Mouse (Mus musculus) forebrain, embryonic 13.5 days (tissue): ENCODE data around the gene Nkiras2. TPM values are rescaled to one million over a fixed set of nuclear protein-coding genes. Genes with fewer than 3 reads are reported as not detected.
"Not testable (repeated sequence)": the region's sequence is repeated elsewhere in the genome, so short reads cannot be mapped to it uniquely, and the experiment has no call there.

Experiments
- ATAC-seq: fragments of 200-750 bp; cut with Nextera tagmentation; 2 replicates; pipeline ENCODE4 v1.8.0; 2017
- H3K27ac ChIP-seq: fragments of 300-500 bp; sonication (generic); 2 replicates; pipeline ENCODE4 v1.5.1; 2015; ENCODE audit warnings: inconsistent platforms, mild to moderate bottlenecking, moderate library complexity
- H3K27me3 ChIP-seq: fragments of 300-500 bp; sonication (generic); 2 replicates; pipeline ENCODE4 v1.6.1; 2015; ENCODE audit warnings: mild to moderate bottlenecking, inconsistent platforms
- H3K36me3 ChIP-seq: fragments of 300-500 bp; sonication (generic); 2 replicates; pipeline ENCODE4 v1.6.1; 2015; ENCODE audit warnings: mild to moderate bottlenecking, inconsistent platforms; ENCODE audit not compliant: poor library complexity, severe bottlenecking
- H3K4me1 ChIP-seq: fragments of 300-500 bp; sonication (generic); 2 replicates; pipeline ENCODE4 v1.6.1; 2015; ENCODE audit warnings: inconsistent platforms
- H3K4me2 ChIP-seq: fragments of 300-500 bp; sonication (generic); 2 replicates; pipeline ENCODE4 v1.6.1; 2015; ENCODE audit warnings: inconsistent platforms, mild to moderate bottlenecking, moderate library complexity
- H3K4me3 ChIP-seq: fragments of 300-500 bp; sonication (generic); 2 replicates; pipeline ENCODE4 v1.5.1; 2015; ENCODE audit warnings: mild to moderate bottlenecking, inconsistent platforms
- H3K9ac ChIP-seq: fragments of 300-500 bp; sonication (generic); 2 replicates; pipeline ENCODE4 v1.6.1; 2015; ENCODE audit warnings: mild to moderate bottlenecking, inconsistent platforms
- H3K9me3 ChIP-seq: fragments of 300-500 bp; sonication (generic); replicated peaks from 2 replicates; pipeline ENCODE4 v1.6.1; 2016; ENCODE audit warnings: inconsistent platforms
- WGBS: fragments of 180-500 bp; shearing (Covaris S2); methylation state at CpG from one replicate; pipeline ENCODE4 v1.1.7; 2015; 5-methylcytosine and 5-hydroxymethylcytosine counted together
- polyA plus RNA-seq: library from polyadenylated mRNA; unstranded; fragments of >200 nt; fragmentation: Nextera tagmentation; extraction: Ambion mirVana; gene quantifications from 2 replicates; pipeline ENCODE4 v1.2.1, GENCODE M21; 2015

Nkiras2 gene
- polyA plus RNA-seq, 1 experiment from 2014 or later: 94.7 TPM

- Histone ChIP-seq H3K9me3 (no peaks in the 10 kb centered on the region), H3K36me3 (peaks cover 37% of the 10 kb centered on the region), H3K4me3 (no peak overlapping the region), H3K9ac (no peak overlapping the region), H3K27me3 (no peaks in the 10 kb centered on the region), H3K4me2 (no peak overlapping the region), H3K4me1 (peaks cover 23% of the 10 kb centered on the region; the same call in 1 of the 2 replicates), H3K27ac (no peak overlapping the region)
- WGBS: 81% methylated on average over 8 of the region's 8 CpGs
- no peak for ATAC-seq
Observed at GRCm38 (mm10) chr11:100603813-100604212, 15.2 kb upstream of the Nkiras2 start.

- H3K9ac ChIP-seq: no peak overlapping the region
- H3K9me3 ChIP-seq: no peaks in the 10 kb centered on the region
- H3K4me3 ChIP-seq: no peak overlapping the region
- no peak overlapping the region for H3K27ac ChIP-seq
- WGBS: 80% methylated on average over 4 of the region's 4 CpGs
- no peak overlapping the region for H3K4me2 ChIP-seq
- ATAC-seq: no peak
- H3K36me3 ChIP-seq: peaks cover 31% of the 10 kb centered on the region
- peaks cover 23% of the 10 kb centered on the region; the same call in 1 of the 2 replicates for H3K4me1 ChIP-seq
- no peaks in the 10 kb centered on the region for H3K27me3 ChIP-seq
Observed at GRCm38 (mm10) chr11:100604321-100605005, 14.6 kb upstream of the Nkiras2 start.

GRCm38 (mm10) chr11:100605451-100605850, 13.6 kb upstream of the Nkiras2 start:
- H3K27ac ChIP-seq: peak overlapping the region; percentile 40; the same call in 1 of the 2 replicates
- no peak for ATAC-seq

GRCm38 (mm10) chr11:100607121-100607520, 11.9 kb upstream of the Nkiras2 start:
- ATAC-seq: no peak

More at GRCm38 (mm10) chr11:100605451-100605850, 13.6 kb upstream of the Nkiras2 start:
- Histone ChIP-seq H3K4me3 (no peak overlapping the region), H3K36me3 (peaks cover 24% of the 10 kb centered on the region), H3K27me3 (no peaks in the 10 kb centered on the region), H3K4me2 (no peak overlapping the region), H3K9ac (peak overlapping the region; percentile 26; the same call in 1 of the 2 replicates), H3K4me1 (peaks cover 26% of the 10 kb centered on the region), H3K9me3 (no peaks in the 10 kb centered on the region)
- WGBS: 85% methylated on average over 10 of the region's 10 CpGs

GRCm38 (mm10) chr11:100608796-100609195, 10.2 kb upstream of the Nkiras2 start:
- no peaks in the 10 kb centered on the region for H3K27me3 ChIP-seq
- WGBS: 85% methylated on average over 4 of the region's 4 CpGs
- no peaks in the 10 kb centered on the region for H3K9me3 ChIP-seq
- H3K4me2 ChIP-seq: no peak overlapping the region
- peaks cover 14% of the 10 kb centered on the region for H3K36me3 ChIP-seq
- peaks cover 24% of the 10 kb centered on the region for H3K4me1 ChIP-seq
- ATAC-seq: no peak
- no peak overlapping the region for H3K9ac ChIP-seq
- H3K4me3 ChIP-seq: no peak overlapping the region
- no peak overlapping the region for H3K27ac ChIP-seq

More at GRCm38 (mm10) chr11:100607121-100607520, 11.9 kb upstream of the Nkiras2 start:
- Histone ChIP-seq H3K4me1 (peaks cover 27% of the 10 kb centered on the region), H3K4me3 (no peak overlapping the region), H3K9ac (no peak overlapping the region), H3K4me2 (no peak overlapping the region), H3K27me3 (no peaks in the 10 kb centered on the region), H3K36me3 (peaks cover 17% of the 10 kb centered on the region), H3K27ac (no peak overlapping the region), H3K9me3 (no peaks in the 10 kb centered on the region)
- WGBS: 98% methylated on average over 6 of the region's 6 CpGs

- H3K9me3 ChIP-seq: no peaks in the 10 kb centered on the region
- no peak for ATAC-seq
- H3K4me1 ChIP-seq: peaks cover 17% of the 10 kb centered on the region
- no peak overlapping the region for H3K4me2 ChIP-seq
- H3K4me3 ChIP-seq: no peak overlapping the region
- no peak overlapping the region for H3K27ac ChIP-seq
- no peaks in the 10 kb centered on the region for H3K27me3 ChIP-seq
- 91% methylated on average over 5 of the region's 5 CpGs for WGBS
- H3K9ac ChIP-seq: no peak overlapping the region
- peaks cover 14% of the 10 kb centered on the region for H3K36me3 ChIP-seq
Observed at GRCm38 (mm10) chr11:100609355-100609996, 9.6 kb upstream of the Nkiras2 start.

- no peak overlapping the region for H3K9ac ChIP-seq
- no peak for ATAC-seq
- no peak overlapping the region for H3K4me3 ChIP-seq
- 88% methylated on average over 9 of the region's 9 CpGs for whole genome bisulfite sequencing
- peaks cover 14% of the 10 kb centered on the region for H3K4me1 ChIP-seq
- H3K27me3 ChIP-seq: no peaks in the 10 kb centered on the region
- peaks cover 14% of the 10 kb centered on the region for H3K36me3 ChIP-seq
- H3K27ac ChIP-seq: no peak overlapping the region
- no peak overlapping the region for H3K4me2 ChIP-seq
- no peaks in the 10 kb centered on the region for H3K9me3 ChIP-seq
Observed at GRCm38 (mm10) chr11:100609997-100610680, 8.9 kb upstream of the Nkiras2 start.

- Histone ChIP-seq H3K4me3 (no peak overlapping the region), H3K4me1 (peaks cover 6% of the 10 kb centered on the region; the same call in 1 of the 2 replicates), H3K9me3 (no peaks in the 10 kb centered on the region), H3K9ac (no peak overlapping the region), H3K36me3 (peaks cover 23% of the 10 kb centered on the region), H3K27ac (no peak overlapping the region), H3K27me3 (no peaks in the 10 kb centered on the region), H3K4me2 (no peak overlapping the region)
- no peak for ATAC-seq
- WGBS: 89% methylated on average over 6 of the region's 6 CpGs
Observed at GRCm38 (mm10) chr11:100611627-100612026, 7.4 kb upstream of the Nkiras2 start.

- H3K27ac ChIP-seq: no peak overlapping the region
- H3K4me2 ChIP-seq: no peak overlapping the region
- ATAC-seq: no peak
- no peaks in the 10 kb centered on the region for H3K27me3 ChIP-seq
- H3K36me3 ChIP-seq: peaks cover 20% of the 10 kb centered on the region
- H3K9me3 ChIP-seq: no peaks in the 10 kb centered on the region
- H3K9ac ChIP-seq: no peak overlapping the region
- no peak overlapping the region for H3K4me3 ChIP-seq
- H3K4me1 ChIP-seq: peaks cover 13% of the 10 kb centered on the region
- WGBS: 90% methylated on average over 3 of the region's 3 CpGs
Observed at GRCm38 (mm10) chr11:100613241-100613640, 5.8 kb upstream of the Nkiras2 start.

- Histone ChIP-seq H3K36me3 (0 out of 2 replicates have a peak, but pooled peaks cover 15% of the 10 kb centered on the region), H3K27me3 (no peaks in the 10 kb centered on the region)
- WGBS: 88% methylated on average over 5 of the region's 5 CpGs
Observed at GRCm38 (mm10) chr11:100616332-100616731, 2.7 kb upstream of the Nkiras2 start.

GRCm38 (mm10) chr11:100616836-100617235, 2.2 kb upstream of the Nkiras2 start:
- ATAC-seq, H3K27ac ChIP-seq, H3K27me3 ChIP-seq, H3K4me3 ChIP-seq, H3K9ac ChIP-seq, H3K9me3 ChIP-seq, H3K4me2 ChIP-seq: not testable (repeated sequence)
- WGBS: 89% methylated on average over 7 of the region's 7 CpGs
- H3K4me1 ChIP-seq: peaks cover 20% of the 10 kb centered on the region
- 0 out of 2 replicates have a peak, but pooled peaks cover 11% of the 10 kb centered on the region for H3K36me3 ChIP-seq

More at GRCm38 (mm10) chr11:100616332-100616731, 2.7 kb upstream of the Nkiras2 start:
- H3K4me2 ChIP-seq: no peak overlapping the region
- no peak overlapping the region for H3K4me3 ChIP-seq
- H3K27ac ChIP-seq: no peak overlapping the region
- H3K9ac ChIP-seq: no peak overlapping the region
- no peak for ATAC-seq
- peaks cover 20% of the 10 kb centered on the region for H3K4me1 ChIP-seq
- no peaks in the 10 kb centered on the region for H3K9me3 ChIP-seq

GRCm38 (mm10) chr11:100617480-100617879, 1.6 kb upstream of the Nkiras2 start:
- H3K4me2 ChIP-seq: peak overlapping the region; percentile 88
- no peaks in the 10 kb centered on the region for H3K9me3 ChIP-seq
- H3K36me3 ChIP-seq: 0 out of 2 replicates have a peak, but pooled peaks cover 9% of the 10 kb centered on the region
- 0 out of 2 replicates have a peak overlapping the region, but pooled peaks have one; percentile 90 for H3K9ac ChIP-seq
- peak overlapping the region; percentile 96; the same call in 1 of the 2 replicates for H3K4me3 ChIP-seq
- peaks cover 20% of the 10 kb centered on the region for H3K4me1 ChIP-seq
- 95% methylated on average over 4 of the region's 4 CpGs for WGBS
- no peaks in the 10 kb centered on the region for H3K27me3 ChIP-seq
- no peak overlapping the region for H3K27ac ChIP-seq
- no peak for ATAC-seq
